Mouse (Mus musculus) small intestine, adult 2 months (tissue): Measurements from ENCODE around the gene Tcap. TPM values are rescaled to one million over a fixed set of nuclear protein-coding genes. Genes with fewer than 3 reads are reported as not detected.

Source experiments
- H3K27ac ChIP-seq: fragments of 200-500 bp; 2 replicates; pipeline ENCODE4 v1.5.1; 2012; ENCODE audit warnings: low read depth, low read length, control low read depth, inconsistent platforms; ENCODE audit not compliant: insufficient read depth
- H3K27me3 ChIP-seq: fragments of 200-500 bp; 2 replicates; pipeline ENCODE4 v1.6.1; 2012; ENCODE audit warnings: mild to moderate bottlenecking, moderate library complexity, low read length, inconsistent platforms; ENCODE audit not compliant: control insufficient read depth, insufficient read depth
- H3K36me3 ChIP-seq: fragments of 200-500 bp; 2 replicates; pipeline ENCODE4 v1.6.1; 2012; ENCODE audit warnings: mild to moderate bottlenecking, low read length, control low read depth, inconsistent platforms; ENCODE audit not compliant: control insufficient read depth, insufficient read depth
- H3K4me1 ChIP-seq: fragments of 200-500 bp; 2 replicates; pipeline ENCODE4 v1.6.1; 2012; ENCODE audit warnings: low read length, inconsistent platforms, mixed read lengths; ENCODE audit not compliant: control insufficient read depth, insufficient read depth, insufficient read length
- H3K4me3 ChIP-seq: fragments of 200-500 bp; 2 replicates; pipeline ENCODE4 v1.5.1; 2012; ENCODE audit warnings: low read depth, mild to moderate bottlenecking, control low read depth, inconsistent platforms, low read length, moderate library complexity
- CTCF ChIP-seq: fragments of 200-500 bp; IDR thresholded peaks from 2 replicates; pipeline ENCODE4 v1.5.1; 2012; ENCODE audit warnings: low read depth, mild to moderate bottlenecking, control low read depth, inconsistent platforms, low read length, moderate library complexity, mixed read lengths; ENCODE audit not compliant: insufficient replicate concordance, insufficient read length; ENCODE audit errors: extremely low read depth
- POLR2A ChIP-seq: fragments of 200-500 bp; IDR thresholded peaks from 2 replicates; pipeline ENCODE4 v1.6.1; 2012; ENCODE audit warnings: low read depth, mild to moderate bottlenecking, control low read depth, inconsistent platforms, low read length, moderate library complexity
- WGBS: fragments of 180-500 bp; shearing (Covaris S2); methylation state at CpG from one replicate; pipeline ENCODE4 v1.1.7; 2018; 5-methylcytosine and 5-hydroxymethylcytosine counted together
- polyA plus RNA-seq: library from polyadenylated mRNA; depleted of rRNA; stranded (reverse); fragments of >200 nt; gene quantifications from 2 replicates; pipeline ENCODE4 v1.2.3, GENCODE M21; 2012

Gene Tcap
- polyA plus RNA-seq, 1 experiment, result 0.42 TPM

DNA sequence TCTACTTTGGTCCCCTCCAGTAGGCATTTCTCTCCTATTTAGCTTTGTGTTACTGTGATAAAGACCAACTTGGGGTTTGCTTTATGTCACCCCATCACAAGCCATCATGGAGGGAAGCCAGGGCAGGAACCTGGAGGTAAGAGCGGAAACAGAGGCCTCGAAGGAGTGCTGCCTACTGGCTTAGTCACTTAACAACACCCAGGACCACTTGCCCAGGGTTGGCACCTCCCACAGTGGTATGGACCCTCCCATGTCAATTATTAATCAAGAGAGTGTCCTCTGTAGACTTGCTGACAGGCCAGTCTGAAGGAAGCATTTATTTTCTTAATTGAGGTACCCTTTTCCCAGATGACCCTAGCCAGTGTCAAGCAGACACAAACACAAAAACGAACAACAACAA lies 17.2 kb downstream of the Tcap start:
- Histone ChIP-seq H3K4me3 (peak overlapping the region; percentile 6; the same call in 1 of the 2 replicates), H3K4me1 (peaks cover 14% of the 10 kb centered on the region), H3K27ac (peak overlapping the region; percentile 100), H3K36me3 (no peaks in the 10 kb centered on the region), H3K27me3 (no peaks in the 10 kb centered on the region)
- TF ChIP-seq CTCF (no peak), POLR2A (peak; percentile 85)
- 11% methylated on average over 3 of the region's 3 CpGs for WGBS

GRCm38 (mm10) chr11:98406621-98407020 lies 23.0 kb downstream of the Tcap start:
- Histone ChIP-seq H3K4me1 (peaks cover 5% of the 10 kb centered on the region), H3K36me3 (no peaks in the 10 kb centered on the region), H3K27me3 (no peaks in the 10 kb centered on the region), H3K27ac (no peak overlapping the region), H3K4me3 (no peak overlapping the region)
- 73% methylated on average over 6 of the region's 6 CpGs for WGBS
- TF ChIP-seq POLR2A, result no peak
- TF ChIP-seq CTCF, result no peak

GRCm38 (mm10) chr11:98408872-98409271 lies 25.3 kb downstream of the Tcap start:
- no peaks in the 10 kb centered on the region for H3K36me3 ChIP-seq
- TF ChIP-seq CTCF (no peak), POLR2A (no peak)
- H3K27ac ChIP-seq, result peak overlapping the region; percentile 80
- H3K4me1 ChIP-seq, result peaks cover 7% of the 10 kb centered on the region
- H3K4me3 ChIP-seq, result 0 out of 2 replicates have a peak overlapping the region, but pooled peaks have one; percentile 17
- 30% methylated on average over 8 of the region's 8 CpGs for WGBS
- H3K27me3 ChIP-seq, result no peaks in the 10 kb centered on the region

GRCm38 (mm10) chr11:98409341-98409822 lies 25.8 kb downstream of the Tcap start:
- peaks cover 7% of the 10 kb centered on the region for H3K4me1 ChIP-seq
- H3K36me3 ChIP-seq, result no peaks in the 10 kb centered on the region
- H3K4me3 ChIP-seq, result no peak overlapping the region
- H3K27ac ChIP-seq, result no peak overlapping the region
- TF ChIP-seq CTCF (no peak), POLR2A (no peak)
- H3K27me3 ChIP-seq, result no peaks in the 10 kb centered on the region
- 10% methylated on average over 10 of the region's 10 CpGs for WGBS

- H3K27ac ChIP-seq, result peak within 1 kb of the TSS; percentile 85
- peaks cover 29% of the 10 kb centered on the region for H3K4me1 ChIP-seq
- under 1% methylated on average over 49 of the region's 49 CpGs for WGBS
These were observed 28.7 kb downstream of the Tcap start, which contains the start of gene Erbb2 for GRCm38 (mm10) chr11:98412273-98412796. Gene Erbb2, plus strand, starts transcription at chr11:98412470.

DNA sequence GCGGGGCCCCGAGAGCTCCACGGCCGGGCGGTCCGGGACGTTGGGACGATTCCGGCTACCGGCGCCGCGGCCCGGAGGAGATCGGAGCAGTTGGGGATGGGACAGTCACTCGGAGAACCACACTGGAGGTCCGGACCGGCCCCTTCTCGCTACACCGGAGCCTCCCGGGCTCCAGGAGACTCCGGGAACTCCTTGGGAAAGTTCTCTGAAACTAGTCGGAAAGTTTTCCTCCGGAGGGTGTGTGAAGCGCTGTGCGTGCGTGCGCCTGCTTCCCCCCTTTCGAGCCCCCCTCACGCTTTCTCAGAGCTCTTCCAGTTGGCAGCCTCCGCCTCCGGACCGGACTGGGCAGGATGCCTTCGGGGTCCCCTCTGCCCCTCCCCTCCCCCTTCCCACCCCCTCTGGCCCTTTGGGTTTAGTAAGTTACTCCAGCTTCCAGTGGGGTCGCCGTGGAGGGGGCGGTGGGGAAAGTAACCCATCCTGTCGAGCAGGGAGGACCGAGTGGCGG lies 29.2 kb downstream of the Tcap start:
- peak; percentile 27; the same call in 1 of the 2 replicates for TF ChIP-seq POLR2A
- no peak for TF ChIP-seq CTCF
- H3K27me3 ChIP-seq, result no peaks in the 10 kb centered on the region
- no peaks in the 10 kb centered on the region; the same call in 1 of the 2 replicates for H3K36me3 ChIP-seq
- H3K4me3 ChIP-seq, result peak overlapping the region; percentile 98
- H3K4me1 ChIP-seq, result peaks cover 33% of the 10 kb centered on the region
- peak overlapping the region; percentile 85 for H3K27ac ChIP-seq
- under 1% methylated on average over 40 of the region's 40 CpGs for WGBS

More at GRCm38 (mm10) chr11:98412273-98412796, 28.7 kb downstream of the Tcap start, which contains the start of gene Erbb2:
- H3K4me3 ChIP-seq, result peak within 1 kb of the TSS; percentile 98
- TF ChIP-seq POLR2A, result peak; percentile 85
- no peak for TF ChIP-seq CTCF
- no peaks in the 10 kb centered on the region for H3K27me3 ChIP-seq
- H3K36me3 ChIP-seq, result no peaks in the 10 kb centered on the region; the same call in 1 of the 2 replicates

GRCm38 (mm10) chr11:98413731-98414130 lies 30.1 kb downstream of the Tcap start:
- Histone ChIP-seq H3K4me1 (peaks cover 38% of the 10 kb centered on the region), H3K27ac (peak overlapping the region; percentile 78), H3K4me3 (peak overlapping the region; percentile 98), H3K36me3 (no peaks in the 10 kb centered on the region; the same call in 1 of the 2 replicates), H3K27me3 (no peaks in the 10 kb centered on the region)
- WGBS, result 8% methylated on average over 7 of the region's 7 CpGs
- TF ChIP-seq CTCF (no peak), POLR2A (no peak)
